Mouse (Mus musculus) kidney, adult 2 months (tissue): ENCODE measurements at regions not wholly inside any gene's neighbourhood (a gene's known extent, or its start where the extent isn't known, plus 50 kb on each side); places are given as distances from the start of the nearest gene placed in this dataset.

ENCODE experiments used
- DNase-seq: peaks from one replicate; pipeline ENCODE4 v3.0.0; 2021
- H3K27ac ChIP-seq: fragments of 200-500 bp; 2 replicates; pipeline ENCODE4 v1.5.1; 2012; ENCODE audit warnings: low read depth, low read length, control low read depth, inconsistent platforms; ENCODE audit not compliant: insufficient read depth
- H3K27me3 ChIP-seq: fragments of 200-500 bp; replicated peaks from 2 replicates; pipeline ENCODE4 v1.6.1; 2012; ENCODE audit warnings: mild to moderate bottlenecking, moderate library complexity, low read length, inconsistent platforms; ENCODE audit not compliant: control insufficient read depth, insufficient read depth
- H3K36me3 ChIP-seq: fragments of 200-500 bp; 2 replicates; pipeline ENCODE4 v1.6.1; 2012; ENCODE audit warnings: mild to moderate bottlenecking, moderate library complexity, low read length, inconsistent platforms; ENCODE audit not compliant: control insufficient read depth, insufficient read depth
- H3K4me1 ChIP-seq: fragments of 200-500 bp; 2 replicates; pipeline ENCODE4 v1.6.1; 2011; ENCODE audit warnings: low read length; ENCODE audit not compliant: control insufficient read depth, insufficient read depth
- H3K4me3 ChIP-seq: fragments of 200-500 bp; 2 replicates; pipeline ENCODE4 v1.5.1; 2011; ENCODE audit warnings: mild to moderate bottlenecking, low read depth, low read length, control low read depth; ENCODE audit not compliant: insufficient read depth
- CTCF ChIP-seq: fragments of 200-500 bp; conservative IDR thresholded peaks from 2 replicates; pipeline ENCODE4 v1.5.1; 2011; ENCODE audit warnings: low read depth, mild to moderate bottlenecking, control low read depth, low read length, moderate library complexity, mixed read lengths; ENCODE audit not compliant: insufficient read depth, insufficient read length
- POLR2A ChIP-seq: fragments of 200-500 bp; IDR thresholded peaks from one replicate; pipeline ENCODE4 v1.6.1; 2011; ENCODE audit warnings: low read depth, low read length, control low read depth
- WGBS: fragments of 180-500 bp; shearing (Covaris S2); methylation state at CpG from one replicate; pipeline ENCODE4 v1.1.7; 2018; 5-methylcytosine and 5-hydroxymethylcytosine counted together

GRCm38 (mm10) chr17:64407255-64408011 lies 75.7 kb upstream of the Pja2 start:
- Histone ChIP-seq H3K4me1 (no peaks in the 10 kb centered on the region), H3K36me3 (no peaks in the 10 kb centered on the region), H3K4me3 (no peak overlapping the region), H3K27me3 (no peaks in the 10 kb centered on the region), H3K27ac (no peak overlapping the region)
- TF ChIP-seq POLR2A: no peak
- no peak for TF ChIP-seq CTCF
- no peak for DNase-seq
- 27% methylated on average over 13 of the region's 13 CpGs for WGBS

GRCm38 (mm10) chr17:64425811-64426210 lies 94.1 kb upstream of the Pja2 start:
- Histone ChIP-seq H3K36me3 (no peaks in the 10 kb centered on the region), H3K4me1 (no peaks in the 10 kb centered on the region), H3K27ac (no peak overlapping the region), H3K27me3 (no peaks in the 10 kb centered on the region), H3K4me3 (no peak overlapping the region)
- DNase-seq: no peak
- 75% methylated on average over 1 of the region's 1 CpGs for WGBS
- TF ChIP-seq POLR2A (no peak), CTCF (no peak)

- no peak for DNase-seq
- 68% methylated on average over 5 of the region's 5 CpGs for WGBS
- no peaks in the 10 kb centered on the region for H3K27me3 ChIP-seq
- no peak overlapping the region for H3K4me3 ChIP-seq
- no peak overlapping the region for H3K27ac ChIP-seq
- TF ChIP-seq CTCF (no peak), POLR2A (no peak)
- H3K36me3 ChIP-seq: no peaks in the 10 kb centered on the region
- no peaks in the 10 kb centered on the region for H3K4me1 ChIP-seq
Observed at GRCm38 (mm10) chr17:64426536-64426935, 94.8 kb upstream of the Pja2 start.

- no peak for DNase-seq
- no peak for TF ChIP-seq CTCF
- TF ChIP-seq POLR2A: no peak
- Histone ChIP-seq H3K4me3 (no peak overlapping the region), H3K27me3 (no peaks in the 10 kb centered on the region; the same call in 1 of the 2 replicates), H3K27ac (no peak overlapping the region), H3K36me3 (no peaks in the 10 kb centered on the region), H3K4me1 (no peaks in the 10 kb centered on the region)
- WGBS: 71% methylated on average over 1 of the region's 1 CpGs
Observed at GRCm38 (mm10) chr17:64439571-64439970, 107.9 kb upstream of the Pja2 start.

- Histone ChIP-seq H3K27me3 (no peaks in the 10 kb centered on the region), H3K36me3 (no peaks in the 10 kb centered on the region), H3K4me3 (no peak overlapping the region), H3K4me1 (no peaks in the 10 kb centered on the region), H3K27ac (no peak overlapping the region)
- TF ChIP-seq POLR2A (no peak), CTCF (no peak)
- no peak for DNase-seq
- 52% methylated on average over 2 of the region's 2 CpGs for WGBS
Observed at GRCm38 (mm10) chr17:64454736-64455135, 123.0 kb upstream of the Pja2 start.

- DNase-seq: no peak
- Histone ChIP-seq H3K27me3 (no peaks in the 10 kb centered on the region), H3K4me3 (no peak overlapping the region), H3K4me1 (no peaks in the 10 kb centered on the region), H3K36me3 (no peaks in the 10 kb centered on the region), H3K27ac (no peak overlapping the region)
- TF ChIP-seq POLR2A (no peak), CTCF (no peak)
- 90% methylated on average over 7 of the region's 7 CpGs for WGBS
Observed at GRCm38 (mm10) chr17:64466273-64466672, 134.3 kb upstream of the Man2a1 start.

GRCm38 (mm10) chr17:64466746-64467145 lies 133.8 kb upstream of the Man2a1 start:
- DNase-seq: no peak
- TF ChIP-seq CTCF (no peak), POLR2A (no peak)
- 79% methylated on average over 9 of the region's 9 CpGs for WGBS
- H3K4me3 ChIP-seq: no peak overlapping the region
- no peaks in the 10 kb centered on the region for H3K4me1 ChIP-seq
- H3K27me3 ChIP-seq: no peaks in the 10 kb centered on the region
- no peaks in the 10 kb centered on the region for H3K36me3 ChIP-seq
- H3K27ac ChIP-seq: no peak overlapping the region
